Mouse (Mus musculus) C2C12 (cell line): Measurements from ENCODE around the gene Srrm1.

Source experiments
- CEBPB ChIP-seq: IDR thresholded peaks from one replicate; pipeline ENCODE4 v1.6.1; 2011; ENCODE audit warnings: low read depth, mild to moderate bottlenecking, control low read depth, moderate library complexity
- CTCF ChIP-seq: IDR thresholded peaks from one replicate; pipeline ENCODE4 v1.5.1; 2011; ENCODE audit not compliant: control insufficient read depth, insufficient read depth, insufficient read length
- FOSL1 ChIP-seq: IDR thresholded peaks from one replicate; pipeline ENCODE4 v1.8.0; 2011; ENCODE audit warnings: mild to moderate bottlenecking, low read length; ENCODE audit not compliant: poor library complexity, insufficient read depth, severe bottlenecking
- MAX ChIP-seq: IDR thresholded peaks from one replicate; pipeline ENCODE4 v1.6.1; 2011; ENCODE audit warnings: mild to moderate bottlenecking, control low read depth
- MYOD1 ChIP-seq: IDR thresholded peaks from one replicate; pipeline ENCODE4 v1.6.1; 2011; ENCODE audit warnings: low read depth; ENCODE audit not compliant: control insufficient read depth, insufficient read length
- MYOG ChIP-seq: IDR thresholded peaks from one replicate; pipeline ENCODE4 v1.6.1; 2011; ENCODE audit not compliant: control insufficient read depth, insufficient read length; ENCODE audit errors: extremely low read depth
- USF1 ChIP-seq: IDR thresholded peaks from one replicate; pipeline ENCODE4 v1.6.1; 2011; ENCODE audit warnings: low read depth, mild to moderate bottlenecking, control low read depth, moderate library complexity

DNA sequence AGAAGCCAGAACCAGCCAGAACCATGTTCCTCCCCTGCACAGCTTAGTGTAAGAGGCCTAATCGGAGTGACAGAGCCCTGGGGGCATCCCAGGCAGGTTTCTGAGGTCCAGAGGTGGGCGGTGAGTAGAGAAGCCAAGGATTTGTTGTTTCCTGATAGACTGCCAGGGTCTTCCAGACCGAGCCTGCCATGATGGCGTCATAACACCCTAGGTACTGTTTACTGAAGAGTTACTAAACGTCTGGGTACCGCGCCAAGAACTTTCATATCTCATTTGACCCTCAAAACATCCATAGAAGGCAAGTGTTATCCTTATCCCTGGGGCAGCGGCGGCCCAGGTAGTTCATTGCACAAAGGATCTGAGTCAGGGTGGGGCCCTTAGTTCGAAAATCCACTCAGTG lies 54.4 kb downstream of the Srrm1 start:
- TF ChIP-seq CTCF (no peak), MAX (no peak), USF1 (no peak), MYOD1 (no peak), MYOG (no peak), FOSL1 (no peak), CEBPB (no peak)
